Comparison of ENCODE assay signal across 25 mouse cellular contexts in genomic region chr1:179229515-179229914, GRCm38 (mm10).
DNase-seq lines count a peak whose midpoint lies in the region; ATAC-seq and TF ChIP-seq lines count a peak whose summit lies in the region.
"Had no signal": no experiment of that assay in that cellular context is flagged by ENCODE, and none has a peak within 500 bp of the region (broad histone marks: within the 10 kb centered on the region; RNA-seq: fewer than 3 reads in every experiment).

No protein-coding gene starts in this region.

- TF ChIP-seq CTCF in CH12.LX (conservative IDR thresholded peaks at IDR 0.05 in 1 of 2, IDR thresholded peaks at IDR 0.05 in 1 of 2; ENCODE audit: low read depth in 2 of 2, low read length in 2 of 2) = no peak

- no peaks in the 10 kb centered on the region for H3K79me2 ChIP-seq in CH12.LX (replicated peaks; ENCODE audit: control insufficient read depth, extremely low read depth, insufficient read depth, poor library complexity, severe bottlenecking)

- H3K9me3 ChIP-seq in CH12.LX (replicated peaks; ENCODE audit: low read length) = no peaks in the 10 kb centered on the region
- H3K9me3 ChIP-seq: embryonic facial prominence, embryonic 13.5 days; forebrain, embryonic 13.5 days; G1E; heart, embryonic 13.5 days; hindbrain, embryonic 12.5 days; midbrain, embryonic 15.5 days; neural tube, embryonic 12.5 days had no signal

- no peak overlapping the region for H3K4me3 ChIP-seq in CH12.LX (replicated peaks in 1 of 3; ENCODE audit: low read depth in 2 of 3, low read length in 2 of 3, poor library complexity in 1 of 3)
- H3K4me3 ChIP-seq: embryonic facial prominence, embryonic 13.5 days; forebrain, embryonic 13.5 days; heart, embryonic 13.5 days; hindbrain, embryonic 12.5 days; midbrain, embryonic 15.5 days; neural tube, embryonic 12.5 days had no signal

- dilution Hi-C loops in CH12.LX (cut with MboI; ENCODE audit: extremely low pct_ligation_motif_present, extremely low pct_unique_long_range_greater_than_20kb, low sequenced_read_pairs) = no loop called here

- H3K27ac ChIP-seq in CH12.LX (ENCODE audit: insufficient read depth, low read depth) = no peak overlapping the region
- H3K27ac ChIP-seq: embryonic facial prominence, embryonic 13.5 days; forebrain, embryonic 13.5 days; heart, embryonic 13.5 days; hindbrain, embryonic 12.5 days; macrophage; midbrain, embryonic 15.5 days; neural tube, embryonic 12.5 days had no signal

- DNase-seq in B cell, adult 2 months = peak; percentile 13 to 18
- DNase-seq in CH12.LX (ENCODE audit: extremely low read depth) = peak; percentile 52
- DNase-seq in forelimb bud, embryonic 11.5 days (ENCODE audit: low read depth, low spot score) = peak; percentile 30
- peak; percentile 18 for DNase-seq in thymus, postnatal 25 days
- DNase-seq in layer of hippocampus, postnatal 10 days (ENCODE audit: low spot score in 2 of 2) = no peak
- no peak for DNase-seq in kidney, adult 11 months
- DNase-seq: adrenal gland, postnatal 10 days; cerebellum, adult 2 months; cerebellum, postnatal 25 days; gastrocnemius, postnatal 10 days; heart, postnatal 14 days; kidney, adult 9 months; kidney, postnatal 25 days; left cerebral cortex, postnatal 4 days; right cerebral cortex, postnatal 14 days had no signal

- in situ Hi-C loops in CH12.LX (cut with MboI; ENCODE audit: low pct_ligation_motif_present, low pct_unique_long_range_greater_than_20kb, low sequenced_read_pairs) = no loop called here

- no peak for TF ChIP-seq RAD21 in CH12.LX (IDR thresholded peaks at IDR 0.05; ENCODE audit: low read depth, low read length)

- no peaks in the 10 kb centered on the region for H3K27me3 ChIP-seq in CH12.LX (replicated peaks)
- H3K27me3 ChIP-seq: embryonic facial prominence, embryonic 13.5 days; forebrain, embryonic 13.5 days; heart, embryonic 13.5 days; hindbrain, embryonic 12.5 days; midbrain, embryonic 15.5 days; neural tube, embryonic 12.5 days; Patski had no signal

- H3K4me1 ChIP-seq in CH12.LX (ENCODE audit: control insufficient read depth in 1 of 2, insufficient read depth in 2 of 2) = peaks cover 0 to 28% of the 10 kb centered on the region in 2 experiments; a peak in 2 of 4 replicates

- TF ChIP-seq EP300 in CH12.LX (IDR thresholded peaks at IDR 0.05; ENCODE audit: low read length) = no peak

- no peaks in the 10 kb centered on the region for H3K36me3 ChIP-seq in CH12.LX (replicated peaks in 1 of 2; ENCODE audit: control insufficient read depth in 1 of 2, insufficient read depth in 1 of 2, low read length in 1 of 2)
- H3K36me3 ChIP-seq: embryonic facial prominence, embryonic 13.5 days; G1E; heart, embryonic 13.5 days; hindbrain, embryonic 12.5 days; midbrain, embryonic 15.5 days; neural tube, embryonic 12.5 days had no signal

- no peak overlapping the region for H3K4me2 ChIP-seq in CH12.LX (ENCODE audit: insufficient read depth, low read depth, poor library complexity, severe bottlenecking)
- H3K4me2 ChIP-seq: embryonic facial prominence, embryonic 13.5 days; forebrain, embryonic 13.5 days; heart, embryonic 13.5 days; hindbrain, embryonic 12.5 days; midbrain, embryonic 15.5 days; neural tube, embryonic 12.5 days had no signal

- no peak for TF ChIP-seq POLR2A in CH12.LX (IDR thresholded peaks at IDR 0.05; ENCODE audit: low read depth, low read length)

- ATAC-seq in frontal cortex, adult (ENCODE audit: low TSS enrichment) = no peak
- ATAC-seq: forebrain, embryonic 13.5 days; midbrain, embryonic 15.5 days; Patski had no signal

- no peak overlapping the region for H3K9ac ChIP-seq in CH12.LX (ENCODE audit: insufficient read depth, low read depth)
- H3K9ac ChIP-seq: embryonic facial prominence, embryonic 13.5 days; forebrain, embryonic 13.5 days; heart, embryonic 13.5 days; hindbrain, embryonic 12.5 days; midbrain, embryonic 15.5 days; neural tube, embryonic 12.5 days had no signal

TF ChIP-seq in CH12.LX, 34 proteins besides CTCF, POLR2A, EP300 and RAD21:
- TF ChIP-seq MYC (IDR thresholded peaks at IDR 0.05; ENCODE audit: low read depth, low read length) (no peak), CHD2 (IDR thresholded peaks at IDR 0.05; ENCODE audit: low read length) (peak; percentile 76; the same call in 1 of the 2 replicates)

Comparison
In these comparisons a context has a peak if more than half of its experiments do, and no peak if none do; other contexts are left out.
1. DNase-seq: peak in B cell, adult 2 months (2 of 2), CH12.LX (single experiment), forelimb bud, embryonic 11.5 days (single experiment) and thymus, postnatal 25 days (single experiment); none in layer of hippocampus, postnatal 10 days (0 of 2) and kidney, adult 11 months (single experiment).